Mouse (Mus musculus): Measurements from ENCODE around the gene Ank. TPM values are rescaled to one million over a fixed set of nuclear protein-coding genes. Genes with fewer than 3 reads are reported as not detected.

Ank gene
- polyA plus RNA-seq, 1 experiment from 2014 or later: 13.9 TPM

DNA sequence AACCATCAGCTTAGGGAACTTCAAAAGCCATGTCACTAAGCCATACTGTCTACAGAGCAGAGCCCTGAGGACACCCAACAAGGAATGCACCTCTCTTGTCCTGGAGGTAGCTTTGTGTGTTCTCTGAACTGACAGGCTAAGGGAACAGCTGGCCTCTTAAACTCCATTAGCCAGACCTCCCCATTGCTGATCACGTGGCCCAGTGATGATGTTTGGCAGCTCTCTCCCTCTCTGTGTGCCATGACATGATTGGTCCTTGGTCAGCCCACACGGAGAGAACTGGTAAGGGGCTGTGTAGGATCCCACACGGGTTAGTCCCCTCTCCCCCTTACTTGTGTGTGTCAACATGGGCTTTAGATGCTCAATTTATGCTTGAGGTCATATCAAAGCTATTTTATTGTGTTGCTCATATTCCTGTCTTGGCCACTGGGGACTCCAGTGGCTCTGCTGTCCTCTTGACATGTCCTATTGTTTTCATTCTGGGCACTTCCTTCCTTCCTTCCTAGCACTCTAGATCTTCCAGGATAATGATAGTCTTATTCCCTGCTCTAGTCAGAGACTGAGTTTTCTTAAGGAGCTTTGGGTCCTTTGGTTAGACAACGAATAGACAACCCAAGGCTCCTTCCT lies 119.1 kb downstream of the Ank start:
- 77% methylated on average over 4 of the region's 4 CpGs for WGBS
- Histone ChIP-seq H3K4me3 (ENCODE audit: low read depth, low read length) (no peak overlapping the region), H3K27ac (ENCODE audit: low read depth, low read length) (no peak overlapping the region), H3K4me2 (ENCODE audit: low read length) (no peak overlapping the region), H3K9me3 (replicated peaks; ENCODE audit: control insufficient read depth, low read length) (no peaks in the 10 kb centered on the region), H3K4me1 (ENCODE audit: control insufficient read depth, insufficient read depth, low read length) (peaks cover 6% of the 10 kb centered on the region; the same call in 1 of the 2 replicates), H3K36me3 (ENCODE audit: control insufficient read depth, insufficient read depth, low read length) (peaks cover 10% of the 10 kb centered on the region), H3K27me3 (replicated peaks; ENCODE audit: control insufficient read depth, insufficient read depth, low read length) (no peaks in the 10 kb centered on the region), H3K9ac (ENCODE audit: low read length) (no peak overlapping the region)
- DNase-seq (ENCODE audit: low spot score) (no peak), ATAC-seq (no peak)

DNA sequence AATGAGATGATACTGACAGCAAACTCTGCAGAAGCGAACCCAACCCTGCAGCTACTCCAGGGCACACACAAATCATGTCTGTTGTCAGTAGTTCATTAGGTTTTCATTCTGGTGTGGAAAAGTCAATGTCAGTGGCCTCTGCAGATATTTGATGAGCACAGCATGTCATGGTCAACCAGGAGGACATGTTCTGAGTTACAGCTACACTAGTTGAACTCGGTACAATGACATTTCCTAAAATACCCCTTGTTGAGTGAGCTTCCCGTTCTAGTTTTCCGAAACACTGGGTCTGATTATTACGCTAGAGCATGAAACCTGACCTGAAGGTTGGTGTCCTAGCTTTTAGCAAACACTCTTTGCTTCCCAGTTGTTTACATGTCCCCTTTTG lies 119.6 kb downstream of the Ank start:
- peaks cover 15% of the 10 kb centered on the region for H3K36me3 ChIP-seq (ENCODE audit: control insufficient read depth, insufficient read depth, low read length)
- H3K27ac ChIP-seq (ENCODE audit: low read depth, low read length): no peak overlapping the region
- DNase-seq (ENCODE audit: low spot score) (no peak), ATAC-seq (no peak)
- 94% methylated on average over 5 of the region's 5 CpGs for WGBS
- no peaks in the 10 kb centered on the region for H3K27me3 ChIP-seq (replicated peaks; ENCODE audit: control insufficient read depth, insufficient read depth, low read length)
- H3K4me2 ChIP-seq (ENCODE audit: low read length): no peak overlapping the region
- H3K4me3 ChIP-seq (ENCODE audit: low read depth, low read length): no peak overlapping the region
- no peaks in the 10 kb centered on the region for H3K9me3 ChIP-seq (replicated peaks; ENCODE audit: control insufficient read depth, low read length)
- H3K4me1 ChIP-seq (ENCODE audit: control insufficient read depth, insufficient read depth, low read length): peaks cover 3% of the 10 kb centered on the region; the same call in 1 of the 2 replicates
- H3K9ac ChIP-seq (ENCODE audit: low read length): no peak overlapping the region

DNA sequence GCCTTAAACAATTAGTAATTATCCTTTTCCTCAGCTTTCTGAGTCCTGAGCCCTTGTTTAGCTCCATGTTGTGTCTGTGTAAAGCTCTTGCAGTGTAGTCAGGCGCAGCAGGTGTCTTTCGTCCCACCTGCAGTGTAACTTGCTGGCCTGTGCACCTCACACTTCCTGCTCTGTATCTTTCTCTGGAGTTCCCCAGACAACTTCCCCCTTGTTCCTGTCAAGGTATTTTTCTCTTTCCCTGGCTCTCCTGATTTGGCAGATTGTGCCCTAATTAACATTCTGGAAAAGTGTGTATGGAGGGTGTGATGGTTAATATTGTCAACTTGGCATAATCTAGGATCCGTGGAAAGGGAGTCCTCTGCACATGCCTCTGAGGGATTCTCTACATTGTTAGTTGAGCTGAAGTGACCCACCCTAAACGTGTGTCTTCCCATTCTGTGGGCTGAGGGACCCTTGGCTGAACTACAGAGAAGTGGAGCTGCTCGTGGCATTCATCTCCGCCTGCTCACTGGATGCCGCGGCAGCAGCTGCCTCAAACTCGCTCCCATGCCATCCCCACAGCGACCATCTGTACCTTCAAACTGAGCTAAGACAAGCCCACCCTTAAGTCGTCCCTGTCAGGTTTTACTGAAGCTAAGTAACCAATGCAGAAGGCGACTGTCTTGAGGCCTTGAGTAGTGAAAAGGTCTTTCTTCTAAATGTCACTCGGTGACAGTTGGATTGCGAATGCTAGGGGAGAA lies 121.8 kb downstream of the Ank start:
- Histone ChIP-seq H3K36me3 (ENCODE audit: control insufficient read depth, insufficient read depth, low read length) (peaks cover 35% of the 10 kb centered on the region), H3K27me3 (replicated peaks; ENCODE audit: control insufficient read depth, insufficient read depth, low read length) (no peaks in the 10 kb centered on the region), H3K4me3 (ENCODE audit: low read depth, low read length) (no peak overlapping the region), H3K27ac (ENCODE audit: low read depth, low read length) (0 out of 2 replicates have a peak overlapping the region, but pooled peaks have one; percentile 27), H3K9ac (ENCODE audit: low read length) (no peak overlapping the region), H3K4me2 (ENCODE audit: low read length) (no peak overlapping the region), H3K4me1 (ENCODE audit: control insufficient read depth, insufficient read depth, low read length) (no peaks in the 10 kb centered on the region), H3K9me3 (replicated peaks; ENCODE audit: control insufficient read depth, low read length) (no peaks in the 10 kb centered on the region)
- peak; percentile 29 for DNase-seq (ENCODE audit: low spot score)
- ATAC-seq: peak; percentile 45; the same call in 1 of the 2 replicates
- 65% methylated on average over 14 of the region's 14 CpGs for WGBS

DNA sequence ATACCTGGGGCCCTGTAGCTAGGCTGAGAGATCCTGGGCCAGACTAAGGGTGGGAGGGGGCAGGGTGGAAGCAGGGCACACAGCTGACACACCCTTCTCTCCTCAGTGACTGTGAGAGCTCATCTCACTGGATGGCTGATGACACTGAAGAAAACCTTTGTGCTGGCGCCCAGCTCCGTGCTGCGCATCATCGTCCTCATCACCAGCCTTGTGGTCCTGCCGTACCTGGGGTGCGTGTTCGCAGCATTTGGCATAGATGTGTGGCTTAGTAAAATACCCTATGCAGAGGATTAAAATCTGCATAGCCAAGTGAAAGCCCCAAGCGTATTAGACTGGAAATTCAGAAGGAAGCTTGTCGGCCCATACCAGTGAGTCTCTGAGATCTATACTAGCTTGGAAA lies 124.3 kb downstream of the Ank start:
- H3K27ac ChIP-seq (ENCODE audit: low read depth, low read length): no peak overlapping the region
- H3K27me3 ChIP-seq (replicated peaks; ENCODE audit: control insufficient read depth, insufficient read depth, low read length): no peaks in the 10 kb centered on the region
- no peak overlapping the region for H3K4me3 ChIP-seq (ENCODE audit: low read depth, low read length)
- ATAC-seq: no peak
- H3K4me2 ChIP-seq (ENCODE audit: low read length): no peak overlapping the region
- no peaks in the 10 kb centered on the region for H3K4me1 ChIP-seq (ENCODE audit: control insufficient read depth, insufficient read depth, low read length)
- H3K36me3 ChIP-seq (ENCODE audit: control insufficient read depth, insufficient read depth, low read length): peaks cover 45% of the 10 kb centered on the region
- DNase-seq (ENCODE audit: low spot score): no peak
- no peaks in the 10 kb centered on the region for H3K9me3 ChIP-seq (replicated peaks; ENCODE audit: control insufficient read depth, low read length)
- no peak overlapping the region for H3K9ac ChIP-seq (ENCODE audit: low read length)
- 94% methylated on average over 9 of the region's 9 CpGs for WGBS

DNA sequence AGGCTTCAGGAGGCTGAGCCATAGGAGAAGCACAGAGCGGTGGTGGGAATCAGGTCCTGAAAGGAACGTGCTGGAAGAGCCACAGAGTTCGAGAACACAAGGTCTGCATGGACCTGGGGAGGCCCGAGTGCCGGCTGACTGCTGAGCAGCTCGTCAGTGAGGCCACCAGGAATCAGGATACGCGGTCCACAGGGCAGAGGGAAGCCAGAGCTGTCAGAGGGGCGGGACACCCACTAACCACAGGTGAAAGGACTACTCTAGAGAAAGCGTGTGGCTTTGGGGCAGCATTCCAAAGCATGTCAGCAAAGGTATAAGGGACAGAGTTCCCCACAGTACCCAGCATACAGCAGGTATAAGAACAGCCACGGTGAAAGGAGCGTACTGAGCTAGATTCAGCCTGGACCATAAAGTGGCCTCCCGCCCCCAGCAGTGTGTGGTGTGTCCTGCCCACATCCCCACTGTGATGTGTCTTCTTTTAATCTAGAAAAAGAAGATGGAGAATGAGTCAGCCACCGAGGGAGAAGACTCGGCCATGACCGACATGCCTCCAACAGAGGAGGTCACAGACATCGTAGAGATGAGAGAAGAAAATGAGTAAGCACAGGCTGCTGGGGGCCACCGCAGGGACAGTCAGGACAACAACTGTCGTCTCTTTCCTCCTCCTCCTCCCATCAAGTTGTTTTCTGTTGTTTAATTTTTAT lies 126.3 kb downstream of the Ank start:
- Histone ChIP-seq H3K27ac (ENCODE audit: low read depth, low read length) (no peak overlapping the region), H3K9ac (ENCODE audit: low read length) (no peak overlapping the region), H3K4me1 (ENCODE audit: control insufficient read depth, insufficient read depth, low read length) (no peaks in the 10 kb centered on the region), H3K4me2 (ENCODE audit: low read length) (no peak overlapping the region), H3K36me3 (ENCODE audit: control insufficient read depth, insufficient read depth, low read length) (peaks cover 46% of the 10 kb centered on the region), H3K4me3 (ENCODE audit: low read depth, low read length) (no peak overlapping the region), H3K27me3 (replicated peaks; ENCODE audit: control insufficient read depth, insufficient read depth, low read length) (no peaks in the 10 kb centered on the region), H3K9me3 (replicated peaks; ENCODE audit: control insufficient read depth, low read length) (no peaks in the 10 kb centered on the region)
- no peak for DNase-seq (ENCODE audit: low spot score)
- ATAC-seq: no peak
- WGBS: 89% methylated on average over 19 of the region's 19 CpGs

DNA sequence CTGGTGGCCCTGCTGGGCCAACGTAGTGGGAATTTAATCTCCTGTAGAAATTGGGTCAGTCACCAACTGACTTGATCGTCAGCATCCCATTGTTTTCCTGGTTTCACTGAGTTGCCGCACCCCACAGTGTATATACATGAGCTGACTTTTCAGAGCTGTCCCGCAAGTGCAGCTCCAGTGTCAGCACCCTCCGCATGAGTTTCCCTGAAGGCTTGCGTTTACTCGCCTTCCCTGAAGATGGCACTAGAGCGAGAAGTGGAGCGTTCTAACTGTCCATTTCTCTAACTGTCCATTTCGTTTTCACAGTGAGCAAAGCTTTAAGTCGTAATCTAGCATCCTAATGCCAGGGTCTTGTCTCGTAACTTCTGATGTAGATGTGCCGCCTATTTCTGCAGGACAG lies 127.2 kb downstream of the Ank start:
- Histone ChIP-seq H3K4me1 (ENCODE audit: control insufficient read depth, insufficient read depth, low read length) (no peaks in the 10 kb centered on the region), H3K9ac (ENCODE audit: low read length) (no peak overlapping the region), H3K4me3 (ENCODE audit: low read depth, low read length) (no peak overlapping the region), H3K27ac (ENCODE audit: low read depth, low read length) (no peak overlapping the region), H3K27me3 (replicated peaks; ENCODE audit: control insufficient read depth, insufficient read depth, low read length) (no peaks in the 10 kb centered on the region), H3K9me3 (replicated peaks; ENCODE audit: control insufficient read depth, low read length) (no peaks in the 10 kb centered on the region), H3K36me3 (ENCODE audit: control insufficient read depth, insufficient read depth, low read length) (peaks cover 52% of the 10 kb centered on the region), H3K4me2 (ENCODE audit: low read length) (no peak overlapping the region)
- 78% methylated on average over 13 of the region's 13 CpGs for WGBS
- no peak for ATAC-seq
- DNase-seq (ENCODE audit: low spot score): no peak

DNA sequence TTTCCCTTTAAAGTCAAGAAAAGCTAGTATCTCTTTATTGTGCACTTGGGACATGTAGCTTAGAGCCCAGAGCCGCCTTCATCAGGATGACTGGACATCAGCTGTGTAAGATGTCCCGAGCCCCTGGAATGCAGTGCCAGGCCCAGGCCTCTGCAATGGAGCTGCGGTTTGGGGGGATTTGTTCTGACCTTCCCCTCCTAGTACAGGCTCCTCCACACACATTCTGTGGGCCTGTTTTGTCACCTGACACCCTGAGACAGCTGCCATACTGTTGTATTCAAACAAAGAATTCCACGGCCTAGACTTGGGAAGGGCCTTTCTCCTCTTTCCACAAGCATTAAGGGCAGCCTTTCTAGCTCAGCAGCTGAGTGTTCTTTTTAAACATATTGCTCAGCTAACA lies 128.5 kb downstream of the Ank start:
- WGBS: 40% methylated on average over 4 of the region's 4 CpGs
- Histone ChIP-seq H3K9ac (ENCODE audit: low read length) (no peak overlapping the region), H3K9me3 (replicated peaks; ENCODE audit: control insufficient read depth, low read length) (no peaks in the 10 kb centered on the region), H3K27me3 (replicated peaks; ENCODE audit: control insufficient read depth, insufficient read depth, low read length) (no peaks in the 10 kb centered on the region), H3K4me3 (ENCODE audit: low read depth, low read length) (no peak overlapping the region), H3K4me2 (ENCODE audit: low read length) (no peak overlapping the region), H3K27ac (ENCODE audit: low read depth, low read length) (no peak overlapping the region), H3K4me1 (ENCODE audit: control insufficient read depth, insufficient read depth, low read length) (no peaks in the 10 kb centered on the region), H3K36me3 (ENCODE audit: control insufficient read depth, insufficient read depth, low read length) (peaks cover 57% of the 10 kb centered on the region)
- ATAC-seq: 0 out of 2 replicates have a peak, but pooled peaks have one; percentile 41
- no peak for DNase-seq (ENCODE audit: low spot score)

DNA sequence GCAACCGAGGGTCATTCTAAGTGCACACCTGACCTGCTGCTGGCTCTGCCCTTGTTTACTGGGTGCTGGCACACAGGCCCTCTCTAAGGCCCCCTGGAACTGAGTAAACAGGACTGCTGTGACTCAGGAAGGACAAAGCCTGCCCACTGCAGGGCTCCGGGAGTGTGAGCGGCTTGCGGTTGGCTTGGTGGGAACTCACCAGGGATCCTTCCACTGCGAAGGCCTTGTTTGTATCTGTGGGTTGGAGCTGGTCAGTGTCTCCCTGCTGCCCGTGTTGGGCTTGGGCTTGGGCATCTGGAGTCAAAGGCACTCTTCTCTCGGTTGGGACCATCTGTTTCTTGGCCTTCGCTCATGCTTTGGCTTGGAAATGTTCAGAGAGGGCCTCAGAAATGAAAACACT lies 129.1 kb downstream of the Ank start:
- H3K27ac ChIP-seq (ENCODE audit: low read depth, low read length): no peak overlapping the region
- H3K27me3 ChIP-seq (replicated peaks; ENCODE audit: control insufficient read depth, insufficient read depth, low read length): no peaks in the 10 kb centered on the region
- WGBS: 48% methylated on average over 8 of the region's 8 CpGs

More for the DNA sequence above, 129.1 kb downstream of the Ank start:
- Histone ChIP-seq H3K4me3 (ENCODE audit: low read depth, low read length) (no peak overlapping the region), H3K4me1 (ENCODE audit: control insufficient read depth, insufficient read depth, low read length) (no peaks in the 10 kb centered on the region), H3K9me3 (replicated peaks; ENCODE audit: control insufficient read depth, low read length) (no peaks in the 10 kb centered on the region), H3K4me2 (ENCODE audit: low read length) (no peak overlapping the region), H3K9ac (ENCODE audit: low read length) (no peak overlapping the region), H3K36me3 (ENCODE audit: control insufficient read depth, insufficient read depth, low read length) (peaks cover 51% of the 10 kb centered on the region)
- ATAC-seq (0 out of 2 replicates have a peak, but pooled peaks have one; percentile 30), DNase-seq (ENCODE audit: low spot score) (no peak)

All from forebrain, embryonic 14.5 days (tissue).